Mouse (Mus musculus): Measurements from ENCODE around the gene Zfr2.

- no peak for TF ChIP-seq CTCF (IDR thresholded peaks at IDR 0.05; ENCODE audit: borderline replicate concordance, insufficient read depth, low read depth, low read length)
- TF ChIP-seq POLR2A (IDR thresholded peaks at IDR 0.05; ENCODE audit: borderline replicate concordance, insufficient read depth, low read length) = no peak
Measured at GRCm38 (mm10) chr10:81229735-81230437, 3.1 kb upstream of the Zfr2 start.
